Mouse (Mus musculus): ENCODE measurements around the gene Olfr629.

- TF ChIP-seq CTCF (IDR thresholded peaks at IDR 0.05; ENCODE audit: control insufficient read depth, insufficient read depth, insufficient replicate concordance, low read depth, low read length) (no peak), POLR2A (IDR thresholded peaks at IDR 0.05; ENCODE audit: control insufficient read depth, low read depth, low read length) (no peak)
These were observed 26.8 kb upstream of the Olfr629 start, which contains the start of gene Olfr69 for GRCm38 (mm10) chr7:103771494-103771893.
